Mouse (Mus musculus) Patski (cell line): ENCODE results near the gene Gm21317. TPM values are rescaled to one million over a fixed set of nuclear protein-coding genes. Genes with fewer than 3 reads are reported as not detected.
"Not testable (repeated sequence)": the region's sequence is repeated elsewhere in the genome, so short reads cannot be mapped to it uniquely, and the experiment has no call there.

ENCODE experiments used
- ATAC-seq: fragments of 100-300 bp; one replicate; pipeline ENCODE4 v1.8.0; 2021
- CTCF ChIA-PET: fragments of 350-600 bp; sonication (Branson Sonifier 250); formaldehyde crosslinking; loops from one replicate; lab custom pipeline; 2022; ENCODE audit warnings: inconsistent platforms; lab: Charles Lee
- POLR2A ChIA-PET: fragments of 350-600 bp; sonication (Branson Sonifier 250); formaldehyde crosslinking; loops from one replicate; lab custom pipeline; 2022; ENCODE audit warnings: antibody characterized with exemption, inconsistent platforms; lab: Charles Lee
- DNase-seq: peaks from one replicate; pipeline ENCODE4 v3.0.0-alpha.2; 2011; ENCODE audit warnings: low read depth, low spot score
- H3K27me3 ChIP-seq: fragments of 371-371 bp; one replicate; pipeline ENCODE4 v1.5.1; 2021
- in situ Hi-C: fragments of 300-500 bp; cut with MboI; formaldehyde crosslinking; loops from 3 replicates; pipeline ENCODE4 v1.11.1; 2018; ENCODE audit warnings: low pct_unique_long_range_greater_than_20kb, mixed read lengths
- polyA plus RNA-seq: library from polyadenylated mRNA; unstranded; gene quantifications from one replicate; pipeline ENCODE4 v1.2.3, GENCODE M21; 2021

Gene Gm21317
- polyA plus RNA-seq: not detected

DNA sequence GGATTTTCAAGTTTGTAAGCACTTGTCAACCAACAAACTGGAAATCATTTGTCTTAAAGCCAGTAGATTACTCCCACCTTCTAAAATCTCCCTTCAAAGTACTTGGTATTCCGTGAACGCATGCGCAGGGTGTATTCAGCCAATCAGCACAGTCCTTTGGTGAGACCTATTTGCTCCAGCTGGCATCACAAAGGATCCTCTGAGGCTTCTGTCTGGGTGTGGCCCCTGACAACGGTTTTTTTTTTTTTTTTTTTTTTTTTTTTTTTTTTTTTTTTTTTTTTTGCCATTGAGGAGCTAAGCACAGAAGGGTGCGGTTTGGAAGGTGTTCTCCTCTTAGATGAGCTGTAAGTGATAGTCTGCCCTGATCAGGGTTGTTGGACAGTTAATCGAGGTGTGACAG is at the start of gene Gm21317:
Gene Gm21317, plus strand, starts transcription at position 301 of the 400 bp plus-strand sequence.
- in situ Hi-C loops, CTCF ChIA-PET, ATAC-seq, POLR2A ChIA-PET, H3K27me3 ChIP-seq, DNase-seq: not testable (repeated sequence)
